Mouse (Mus musculus) heart, embryonic 14.5 days (tissue): ENCODE data around the gene Olfr1155. TPM values are rescaled to one million over a fixed set of nuclear protein-coding genes. Genes with fewer than 3 reads are reported as not detected.

Source experiments
- polyA plus RNA-seq: library from polyadenylated mRNA; unstranded; fragments of >200 nt; fragmentation: Nextera tagmentation; extraction: Ambion mirVana; gene quantifications from 2 replicates; pipeline ENCODE4 v1.2.1, GENCODE M21; 2014

The Olfr1155 gene
- polyA plus RNA-seq, 1 experiment from 2014 or later, result not detected

Other genes starting within 250 kb of the Olfr1155 start
- not detected in 2 replicates for gene Olfr1137, start 232.0 kb downstream of the Olfr1155 start, polyA plus RNA-seq
- gene Olfr1138, start 205.2 kb downstream of the Olfr1155 start, polyA plus RNA-seq, result not detected in 2 replicates
- not detected in 2 replicates for gene Olfr1140, start 201.4 kb downstream of the Olfr1155 start, polyA plus RNA-seq
- not detected in 2 replicates for gene Olfr1141, start 191.1 kb downstream of the Olfr1155 start, polyA plus RNA-seq
- gene Olfr152, start 165.7 kb downstream of the Olfr1155 start, polyA plus RNA-seq, result not detected in 2 replicates
- gene Olfr1143, start 144.5 kb downstream of the Olfr1155 start, polyA plus RNA-seq, result not detected in 2 replicates
- not detected in 2 replicates for gene Olfr1145, start 135.3 kb downstream of the Olfr1155 start, polyA plus RNA-seq
- not detected in 2 replicates for gene Olfr1148, start 114.6 kb downstream of the Olfr1155 start, polyA plus RNA-seq
- not detected in 2 replicates for gene Olfr1150-ps1, start 101.1 kb downstream of the Olfr1155 start, polyA plus RNA-seq
- not detected in 2 replicates for gene Olfr1151, start 89.3 kb downstream of the Olfr1155 start, polyA plus RNA-seq
- not detected in 2 replicates for gene Olfr1152, start 78.6 kb downstream of the Olfr1155 start, polyA plus RNA-seq
- not detected in 2 replicates for gene Olfr1153, start 50.2 kb downstream of the Olfr1155 start, polyA plus RNA-seq
- not detected in 2 replicates for gene Olfr1154, start 40.0 kb downstream of the Olfr1155 start, polyA plus RNA-seq
- not detected in 2 replicates for gene Olfr1156, start 8.0 kb upstream of the Olfr1155 start, polyA plus RNA-seq
- not detected in 2 replicates for gene Olfr1157, start 23.2 kb upstream of the Olfr1155 start, polyA plus RNA-seq
- not detected in 2 replicates for gene Olfr74, start 29.5 kb upstream of the Olfr1155 start, polyA plus RNA-seq
- gene Olfr1158, start 45.0 kb upstream of the Olfr1155 start, polyA plus RNA-seq, result not detected in 2 replicates
- not detected in 2 replicates for gene Olfr1160, start 63.1 kb upstream of the Olfr1155 start, polyA plus RNA-seq
- gene Olfr1161, start 77.6 kb upstream of the Olfr1155 start, polyA plus RNA-seq, result not detected in 2 replicates
- not detected in 2 replicates for gene Olfr73, start 92.6 kb upstream of the Olfr1155 start, polyA plus RNA-seq
- not detected in 2 replicates for gene Olfr1162, start 106.0 kb upstream of the Olfr1155 start, polyA plus RNA-seq
- not detected in 2 replicates for gene Olfr1163, start 126.7 kb upstream of the Olfr1155 start, polyA plus RNA-seq
- not detected in 2 replicates for gene Olfr1164, start 148.8 kb upstream of the Olfr1155 start, polyA plus RNA-seq
- not detected in 2 replicates for gene Olfr1166, start 183.1 kb upstream of the Olfr1155 start, polyA plus RNA-seq
- gene Olfr1167, start 210.1 kb upstream of the Olfr1155 start, polyA plus RNA-seq, result not detected in 2 replicates
- gene Olfr1168, start 236.7 kb upstream of the Olfr1155 start, polyA plus RNA-seq, result not detected in 2 replicates